Mouse (Mus musculus) erythroblast, embryonic 14.5 days (primary cell): ENCODE results near the gene Ap5s1. TPM values are rescaled to one million over a fixed set of nuclear protein-coding genes. Genes with fewer than 3 reads are reported as not detected.
A peak's percentile ranks its signal among the peaks of the same experiment; 100 is the strongest.

Experiments used
- H3K27me3 ChIP-seq: 2 replicates; pipeline ENCODE4 v1.6.1; 2012; ENCODE audit warnings: inconsistent platforms; ENCODE audit not compliant: control insufficient read depth
- H3K36me3 ChIP-seq: 2 replicates; pipeline ENCODE4 v1.6.1; 2012; ENCODE audit warnings: mild to moderate bottlenecking, inconsistent platforms; ENCODE audit not compliant: control insufficient read depth
- H3K4me1 ChIP-seq: 2 replicates; pipeline ENCODE4 v1.6.1; 2012; ENCODE audit warnings: inconsistent platforms; ENCODE audit not compliant: control insufficient read depth
- H3K4me3 ChIP-seq: replicated peaks from 2 replicates; pipeline ENCODE3; 2012; ENCODE audit warnings: moderate library complexity, mild to moderate bottlenecking, inconsistent platforms
- H3K9me3 ChIP-seq: 2 replicates; pipeline ENCODE4 v1.6.1; 2012; ENCODE audit warnings: low read length, inconsistent platforms, mixed read lengths; ENCODE audit not compliant: control insufficient read depth
- GATA1 ChIP-seq: IDR thresholded peaks from 2 replicates; pipeline ENCODE4 v1.6.1; 2012; ENCODE audit warnings: low read length, inconsistent platforms, mixed read lengths
- TAL1 ChIP-seq: IDR thresholded peaks from 3 replicates; pipeline ENCODE4 v1.6.1; 2012; ENCODE audit warnings: low read length, inconsistent platforms, mixed read lengths
- polyA plus RNA-seq: library from polyadenylated mRNA; stranded (reverse); fragments of >175 nt; gene quantifications from 2 replicates; pipeline ENCODE4 v1.2.3, GENCODE M21; 2012

The Ap5s1 gene
- polyA plus RNA-seq, 1 experiment: 3.0 TPM

- Histone ChIP-seq H3K4me1 (peaks cover 61% of the 10 kb centered on the region), H3K36me3 (peaks cover 28% of the 10 kb centered on the region), H3K9me3 (no peaks in the 10 kb centered on the region), H3K27me3 (no peaks in the 10 kb centered on the region), H3K4me3 (peak overlapping the region; percentile 8)
- peak; percentile 49; the same call in 1 of the 2 replicates for TF ChIP-seq GATA1
- TF ChIP-seq TAL1: 0 out of 3 replicates have a peak, but pooled peaks have one; percentile 19
These were observed 46.9 kb downstream of the Ap5s1 start for GRCm38 (mm10) chr2:131253681-131254328.

GRCm38 (mm10) chr2:131254329-131254713, 47.4 kb downstream of the Ap5s1 start:
- Histone ChIP-seq H3K4me1 (peaks cover 64% of the 10 kb centered on the region), H3K27me3 (no peaks in the 10 kb centered on the region), H3K4me3 (peak overlapping the region; percentile 8), H3K36me3 (peaks cover 22% of the 10 kb centered on the region), H3K9me3 (no peaks in the 10 kb centered on the region)
- no peak for TF ChIP-seq GATA1
- no peak for TF ChIP-seq TAL1

- Histone ChIP-seq H3K4me1 (peaks cover 76% of the 10 kb centered on the region), H3K4me3 (no peak overlapping the region), H3K9me3 (no peaks in the 10 kb centered on the region), H3K27me3 (no peaks in the 10 kb centered on the region), H3K36me3 (peaks cover 12% of the 10 kb centered on the region)
- no peak for TF ChIP-seq GATA1
- TF ChIP-seq TAL1: no peak
These were observed 48.9 kb downstream of the Ap5s1 start for GRCm38 (mm10) chr2:131255738-131256137.

GRCm38 (mm10) chr2:131258693-131259092, 51.8 kb downstream of the Ap5s1 start:
- Histone ChIP-seq H3K27me3 (no peaks in the 10 kb centered on the region), H3K36me3 (no peaks in the 10 kb centered on the region), H3K4me3 (no peak overlapping the region), H3K9me3 (no peaks in the 10 kb centered on the region), H3K4me1 (peaks cover 77% of the 10 kb centered on the region)
- TF ChIP-seq GATA1: no peak
- no peak for TF ChIP-seq TAL1

- H3K27me3 ChIP-seq: no peaks in the 10 kb centered on the region
- H3K9me3 ChIP-seq: no peaks in the 10 kb centered on the region
- peak overlapping the region; percentile 92 for H3K4me3 ChIP-seq
- no peak for TF ChIP-seq TAL1
- TF ChIP-seq GATA1: peak; percentile 53
- H3K36me3 ChIP-seq: peaks cover 16% of the 10 kb centered on the region
- H3K4me1 ChIP-seq: peaks cover 76% of the 10 kb centered on the region
These were observed 53.8 kb downstream of the Ap5s1 start for GRCm38 (mm10) chr2:131260544-131261307.

GRCm38 (mm10) chr2:131261481-131262212, 54.8 kb downstream of the Ap5s1 start:
- TF ChIP-seq TAL1 (no peak), GATA1 (no peak)
- peak overlapping the region; percentile 92 for H3K4me3 ChIP-seq
- peaks cover 22% of the 10 kb centered on the region for H3K36me3 ChIP-seq
- H3K4me1 ChIP-seq: peaks cover 78% of the 10 kb centered on the region
- H3K9me3 ChIP-seq: no peaks in the 10 kb centered on the region
- no peaks in the 10 kb centered on the region for H3K27me3 ChIP-seq

GRCm38 (mm10) chr2:131262213-131262672, 55.4 kb downstream of the Ap5s1 start, which contains the start of gene Pank2:
Pank2 (plus strand) TSS chr2:131262495.
- Histone ChIP-seq H3K36me3 (peaks cover 28% of the 10 kb centered on the region), H3K27me3 (no peaks in the 10 kb centered on the region), H3K9me3 (no peaks in the 10 kb centered on the region), H3K4me3 (peak within 1 kb of the TSS; percentile 92), H3K4me1 (peaks cover 74% of the 10 kb centered on the region)
- TF ChIP-seq GATA1: no peak
- no peak for TF ChIP-seq TAL1

Other genes with a start within 250 kb of the Ap5s1 start
- 0.07 TPM in 1 of 2 replicates, not detected in the other for gene Gfra4, start 164.0 kb upstream of the Ap5s1 start, polyA plus RNA-seq
- 0.04 TPM in 1 of 2 replicates, not detected in the other for gene Adam33, start 143.3 kb upstream of the Ap5s1 start, polyA plus RNA-seq
- gene Siglec1, start 120.3 kb upstream of the Ap5s1 start, polyA plus RNA-seq: 0.03 and 0.04 TPM in 2 replicates
- 0.18 and 0.20 TPM in 2 replicates for gene Hspa12b, start 79.8 kb upstream of the Ap5s1 start, polyA plus RNA-seq
- gene Gm11037, start 73.6 kb upstream of the Ap5s1 start, polyA plus RNA-seq: not detected in 2 replicates
- gene 1700037H04Rik, start 47.0 kb upstream of the Ap5s1 start, polyA plus RNA-seq: 219 and 275 TPM in 2 replicates
- gene Cenpb, start 27.0 kb upstream of the Ap5s1 start, polyA plus RNA-seq: 27.7 and 31.8 TPM in 2 replicates
- gene Cdc25b, start 20.1 kb upstream of the Ap5s1 start, polyA plus RNA-seq: 52.6 and 58.1 TPM in 2 replicates
- 1.6 and 2.1 TPM in 2 replicates for gene Spef1, start 19.8 kb upstream of the Ap5s1 start, polyA plus RNA-seq
- gene Mavs, start 27.0 kb downstream of the Ap5s1 start, polyA plus RNA-seq: 3.2 and 4.8 TPM in 2 replicates
- 2.3 and 3.0 TPM in 2 replicates for gene Pank2, start 55.4 kb downstream of the Ap5s1 start, polyA plus RNA-seq
- gene Rnf24, start 145.8 kb downstream of the Ap5s1 start, polyA plus RNA-seq: 0.02 TPM in 1 of 2 replicates, not detected in the other